Mouse (Mus musculus): ENCODE data around the gene Kcnk1.

- no peak for TF ChIP-seq HCFC1 (IDR thresholded peaks at IDR 0.05; ENCODE audit: borderline replicate concordance, insufficient read depth, low read length)
- TF ChIP-seq ZC3H11A (IDR thresholded peaks at IDR 0.05; ENCODE audit: borderline replicate concordance, low read depth, low read length): no peak
- TF ChIP-seq ZNF384 (IDR thresholded peaks at IDR 0.05; ENCODE audit: low read depth, low read length): no peak
- no peak for TF ChIP-seq MAFK (IDR thresholded peaks at IDR 0.05; ENCODE audit: insufficient read depth, low read depth, low read length)
- TF ChIP-seq CHD2 (IDR thresholded peaks at IDR 0.05; ENCODE audit: low read depth, low read length): no peak
Measured at GRCm38 (mm10) chr8:125971336-125971735, 23.6 kb upstream of the Kcnk1 start.
